Mouse (Mus musculus): Measurements from ENCODE around the gene BC055324.

DNA sequence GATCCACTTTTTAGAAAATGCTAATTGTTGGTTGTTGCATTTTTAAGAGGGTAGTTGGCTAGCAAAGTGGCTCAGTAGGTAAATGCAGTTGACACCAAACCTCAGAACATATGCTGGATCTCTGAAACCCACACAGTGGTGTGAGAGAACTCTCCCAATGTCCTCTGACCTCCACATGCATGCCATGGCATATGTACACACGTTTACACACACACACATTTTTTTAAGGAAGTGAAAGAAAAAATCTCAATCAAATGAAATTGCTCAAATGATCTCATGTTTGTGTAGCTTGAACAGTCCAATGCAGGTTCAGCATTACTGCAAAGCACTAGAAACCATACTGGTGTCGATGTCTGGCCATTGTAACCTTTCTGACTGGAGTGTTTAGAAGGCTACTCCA is 95.0 kb downstream of the BC055324 start:
- TF ChIP-seq EP300 (IDR thresholded peaks at IDR 0.05; ENCODE audit: low read length) (no peak), CTCF (conservative IDR thresholded peaks at IDR 0.05 in 1 of 2, IDR thresholded peaks at IDR 0.05 in 1 of 2; ENCODE audit: low read depth in 2 of 2, low read length in 2 of 2) (no peak), TBP (conservative IDR thresholded peaks at IDR 0.05; ENCODE audit: low read depth, low read length) (no peak), KAT2A (IDR thresholded peaks at IDR 0.05; ENCODE audit: insufficient replicate concordance, low read length) (no peak), IRF4 (IDR thresholded peaks at IDR 0.05; ENCODE audit: low read depth, low read length) (0 out of 2 replicates have a peak, but pooled peaks have one; percentile 16), MAZ (IDR thresholded peaks at IDR 0.05; ENCODE audit: low read depth, low read length) (no peak), USF1 (IDR thresholded peaks at IDR 0.05; ENCODE audit: low read depth, low read length) (no peak), ELF1 (IDR thresholded peaks at IDR 0.05; ENCODE audit: low read depth, low read length) (no peak), HCFC1 (IDR thresholded peaks at IDR 0.05; ENCODE audit: low read depth, low read length) (no peak), ZMIZ1 (IDR thresholded peaks at IDR 0.05; ENCODE audit: low read depth, low read length) (no peak)

Data from CH12.LX (cell line).